8 mouse cellular contexts compared by ENCODE assay signal in genomic region chr19:45659301-45659737, GRCm38 (mm10). TPM values are rescaled to one million over a fixed set of nuclear protein-coding genes. Genes with fewer than 3 reads are reported as not detected.
DNase-seq lines count a peak whose midpoint lies in the region; ATAC-seq and TF ChIP-seq lines count a peak whose summit lies in the region.

No protein-coding gene starts in this region.

- H3K4me1 ChIP-seq in testis, adult 2 months (ENCODE audit: control insufficient read depth, insufficient read depth, low read length), result peaks cover 7% of the 10 kb centered on the region
- peaks cover 5% of the 10 kb centered on the region; the same call in 1 of the 2 replicates for H3K4me1 ChIP-seq in forebrain, postnatal 0 days (ENCODE audit: insufficient read depth)
- H3K4me1 ChIP-seq in midbrain, embryonic 14.5 days (ENCODE audit: control insufficient read depth, insufficient read depth, low read length), result peaks cover 28% of the 10 kb centered on the region

- no peaks in the 10 kb centered on the region for H3K36me3 ChIP-seq in testis, adult 2 months (ENCODE audit: control insufficient read depth, insufficient read depth, low read length)
- no peaks in the 10 kb centered on the region for H3K36me3 ChIP-seq in forebrain, postnatal 0 days (ENCODE audit: insufficient read depth)
- no peaks in the 10 kb centered on the region for H3K36me3 ChIP-seq in midbrain, embryonic 14.5 days (ENCODE audit: control insufficient read depth, insufficient read depth, low read length)

- H3K9me3 ChIP-seq in forebrain, postnatal 0 days (ENCODE audit: low read length), result no peaks in the 10 kb centered on the region
- H3K9me3 ChIP-seq in midbrain, embryonic 14.5 days (ENCODE audit: control insufficient read depth, low read length), result no peaks in the 10 kb centered on the region

- peak overlapping the region; percentile 92 for H3K4me3 ChIP-seq in testis, adult 2 months (ENCODE audit: control insufficient read depth, low read depth, low read length)
- peak overlapping the region; percentile 80 for H3K4me3 ChIP-seq in forebrain, postnatal 0 days (ENCODE audit: low read depth, low read length)
- peak overlapping the region; percentile 78 for H3K4me3 ChIP-seq in midbrain, embryonic 14.5 days (replicated peaks; ENCODE audit: low read depth, low read length)

- no peak for ATAC-seq in forebrain, postnatal 0 days
- ATAC-seq in midbrain, embryonic 14.5 days (ENCODE audit: low FRiP score, low TSS enrichment), result no peak

- TF ChIP-seq POLR2A in testis, adult 2 months (IDR thresholded peaks at IDR 0.05; ENCODE audit: control insufficient read depth, low read depth, low read length), result no peak

- peak; percentile 77 for DNase-seq in adrenal gland, postnatal 10 days
- no peak for DNase-seq in adrenal gland, postnatal 25 days
- no peak for DNase-seq in testis, postnatal 10 days (ENCODE audit: low spot score)
- no peak for DNase-seq in forebrain, postnatal 0 days
- DNase-seq in large intestine, adult 2 months (ENCODE audit: low read depth, low spot score), result peak; percentile 4
- no peak for DNase-seq in midbrain, embryonic 14.5 days
- no peak for DNase-seq in cerebellum, postnatal 25 days

- no peak for TF ChIP-seq CTCF in testis, adult 2 months (IDR thresholded peaks at IDR 0.05; ENCODE audit: control insufficient read depth, insufficient read depth, insufficient replicate concordance, low read depth, low read length)
- TF ChIP-seq CTCF in forebrain, postnatal 0 days (IDR thresholded peaks at IDR 0.05; ENCODE audit: low read depth), result no peak

- H3K27ac ChIP-seq in testis, adult 2 months (ENCODE audit: control insufficient read depth, insufficient read depth, low read depth, low read length), result peak overlapping the region; percentile 91
- H3K27ac ChIP-seq in forebrain, postnatal 0 days (ENCODE audit: low read depth, low read length), result peak overlapping the region; percentile 96
- peak overlapping the region; percentile 96 for H3K27ac ChIP-seq in midbrain, embryonic 14.5 days (replicated peaks; ENCODE audit: low read depth, low read length)

- 2% methylated on average over 18 of the region's 18 CpGs for WGBS in forebrain, postnatal 0 days
- whole genome bisulfite sequencing in large intestine, adult 2 months, result under 1% methylated on average over 18 of the region's 18 CpGs
- WGBS in midbrain, embryonic 14.5 days, result 1% methylated on average over 18 of the region's 18 CpGs

- peak overlapping the region; percentile 75 for H3K4me2 ChIP-seq in forebrain, postnatal 0 days (ENCODE audit: low read depth)
- H3K4me2 ChIP-seq in midbrain, embryonic 14.5 days (ENCODE audit: low read length), result peak overlapping the region; percentile 74

- peak overlapping the region; percentile 95 for H3K9ac ChIP-seq in forebrain, postnatal 0 days
- H3K9ac ChIP-seq in midbrain, embryonic 14.5 days (replicated peaks; ENCODE audit: low read length), result peak overlapping the region; percentile 98

- no peaks in the 10 kb centered on the region for H3K27me3 ChIP-seq in testis, adult 2 months (ENCODE audit: control insufficient read depth, insufficient read depth, low read length)
- no peaks in the 10 kb centered on the region for H3K27me3 ChIP-seq in forebrain, postnatal 0 days (ENCODE audit: insufficient read depth, low read length)
- no peaks in the 10 kb centered on the region for H3K27me3 ChIP-seq in midbrain, embryonic 14.5 days (ENCODE audit: control insufficient read depth, insufficient read depth, low read length)

RNA-seq across cellular contexts. Expression of gene Fbxw4, which starts 0.8 kb away (rescaled TPM):
- 10 to 100 TPM; 33.8 to 37.1 TPM for total RNA-seq in adrenal gland, postnatal 10 days (2021)
- 32.2 and 33.8 TPM in 2 replicates for total RNA-seq in adrenal gland, postnatal 25 days (2021)
- polyA plus RNA-seq in testis, adult 2 months (2012; rRNA removed), result 21.5 and 22.3 TPM in 2 replicates
- 31.8 and 34.2 TPM in 2 replicates for total RNA-seq in forebrain, postnatal 0 days (2014; rRNA removed)
- 5.0 and 6.4 TPM in 2 replicates for polyA plus RNA-seq in forebrain, postnatal 0 days (2015; fragmentation: Nextera tagmentation; extraction: Ambion mirVana)
- 32.5 and 32.9 TPM in 2 replicates for polyA plus RNA-seq in large intestine, adult 2 months (2012; rRNA removed)
- 5.6 and 8.1 TPM in 2 replicates for polyA plus RNA-seq in midbrain, embryonic 14.5 days (2014; fragmentation: Nextera tagmentation; extraction: Ambion mirVana)

Comparison
In these comparisons a context has a peak if more than half of its experiments do, and no peak if none do; other contexts are left out.
1. DNase-seq: peak in adrenal gland, postnatal 10 days (single experiment) and large intestine, adult 2 months (single experiment); none in adrenal gland, postnatal 25 days (single experiment), testis, postnatal 10 days (single experiment), forebrain, postnatal 0 days (single experiment), midbrain, embryonic 14.5 days (single experiment) and cerebellum, postnatal 25 days (0 of 2).
2. Peak in every context shown above with its lines, with median percentiles within 50 percentile points of each other: H3K27ac ChIP-seq and H3K4me3 ChIP-seq.